Mouse (Mus musculus) midbrain, embryonic 15.5 days (tissue): ENCODE data around the gene Adk. TPM values are rescaled to one million over a fixed set of nuclear protein-coding genes. Genes with fewer than 3 reads are reported as not detected.

ENCODE experiments used
- ATAC-seq: fragments of 200-750 bp; cut with Nextera tagmentation; replicated peaks from 2 replicates; pipeline ENCODE4 v1.8.0; 2017; ENCODE audit warnings: moderate TSS enrichment
- H3K27ac ChIP-seq: fragments of 300-500 bp; sonication (generic); 2 replicates; pipeline ENCODE4 v1.5.1; 2015; ENCODE audit warnings: mild to moderate bottlenecking, inconsistent platforms
- H3K27me3 ChIP-seq: fragments of 300-500 bp; sonication (generic); replicated peaks from 2 replicates; pipeline ENCODE4 v1.6.1; 2015; ENCODE audit warnings: inconsistent platforms
- H3K36me3 ChIP-seq: fragments of 300-500 bp; sonication (generic); replicated peaks from 2 replicates; pipeline ENCODE4 v1.6.1; 2015; ENCODE audit warnings: inconsistent platforms
- H3K4me1 ChIP-seq: fragments of 300-500 bp; sonication (generic); 2 replicates; pipeline ENCODE4 v1.6.1; 2015; ENCODE audit warnings: inconsistent platforms
- H3K4me2 ChIP-seq: fragments of 300-500 bp; sonication (generic); 2 replicates; pipeline ENCODE4 v1.6.1; 2015; ENCODE audit warnings: inconsistent platforms, mild to moderate bottlenecking, moderate library complexity
- H3K4me3 ChIP-seq: fragments of 300-500 bp; sonication (generic); 2 replicates; pipeline ENCODE4 v1.5.1; 2015; ENCODE audit warnings: mild to moderate bottlenecking, inconsistent platforms
- H3K9ac ChIP-seq: fragments of 300-500 bp; sonication (generic); 2 replicates; pipeline ENCODE4 v1.6.1; 2015; ENCODE audit warnings: mild to moderate bottlenecking, inconsistent platforms
- H3K9me3 ChIP-seq: fragments of 300-500 bp; sonication (generic); 2 replicates; pipeline ENCODE4 v1.6.1; 2016; ENCODE audit warnings: inconsistent platforms
- WGBS: fragments of 180-500 bp; shearing (Covaris S2); methylation state at CpG from one replicate; pipeline ENCODE4 v1.1.7; 2015; ENCODE audit warnings: mixed read lengths; 5-methylcytosine and 5-hydroxymethylcytosine counted together
- polyA plus RNA-seq: library from polyadenylated mRNA; unstranded; fragments of >200 nt; fragmentation: Nextera tagmentation; extraction: Ambion mirVana; gene quantifications from 2 replicates; pipeline ENCODE4 v1.2.1, GENCODE M21; 2015

Adk gene
- polyA plus RNA-seq, 1 experiment from 2014 or later = 34.8 TPM

- H3K27ac ChIP-seq = no peak overlapping the region
- no peaks in the 10 kb centered on the region for H3K36me3 ChIP-seq
- no peak for ATAC-seq
- H3K4me1 ChIP-seq = no peaks in the 10 kb centered on the region
- 83% methylated on average over 10 of the region's 10 CpGs for WGBS
- H3K9me3 ChIP-seq = no peaks in the 10 kb centered on the region
- H3K27me3 ChIP-seq = no peaks in the 10 kb centered on the region
- H3K4me3 ChIP-seq = no peak overlapping the region
- H3K9ac ChIP-seq = no peak overlapping the region
- H3K4me2 ChIP-seq = no peak overlapping the region
Observed at GRCm38 (mm10) chr14:21441772-21442533, 389.6 kb downstream of the Adk start.

GRCm38 (mm10) chr14:21452581-21452980 is 400.2 kb downstream of the Adk start:
- H3K4me2 ChIP-seq = no peak overlapping the region
- H3K9ac ChIP-seq = no peak overlapping the region
- H3K36me3 ChIP-seq = no peaks in the 10 kb centered on the region
- no peak overlapping the region for H3K27ac ChIP-seq
- 68% methylated on average over 4 of the region's 4 CpGs for WGBS
- no peaks in the 10 kb centered on the region for H3K4me1 ChIP-seq
- H3K4me3 ChIP-seq = no peak overlapping the region
- no peaks in the 10 kb centered on the region for H3K27me3 ChIP-seq
- H3K9me3 ChIP-seq = no peaks in the 10 kb centered on the region
- no peak for ATAC-seq

GRCm38 (mm10) chr14:21453896-21454295 is 401.5 kb downstream of the Adk start:
- Histone ChIP-seq H3K36me3 (no peaks in the 10 kb centered on the region), H3K9me3 (no peaks in the 10 kb centered on the region), H3K9ac (no peak overlapping the region), H3K27me3 (no peaks in the 10 kb centered on the region), H3K4me3 (no peak overlapping the region), H3K27ac (no peak overlapping the region), H3K4me2 (no peak overlapping the region), H3K4me1 (no peaks in the 10 kb centered on the region)
- 88% methylated on average over 2 of the region's 2 CpGs for WGBS
- ATAC-seq = no peak

GRCm38 (mm10) chr14:21455654-21456350 is 403.4 kb downstream of the Adk start:
- H3K36me3 ChIP-seq = no peaks in the 10 kb centered on the region
- no peaks in the 10 kb centered on the region for H3K27me3 ChIP-seq
- no peak overlapping the region for H3K27ac ChIP-seq
- no peak overlapping the region for H3K9ac ChIP-seq
- no peaks in the 10 kb centered on the region for H3K4me1 ChIP-seq
- ATAC-seq = no peak
- no peak overlapping the region for H3K4me2 ChIP-seq
- no peak overlapping the region for H3K4me3 ChIP-seq
- 93% methylated on average over 7 of the region's 7 CpGs for WGBS
- no peaks in the 10 kb centered on the region for H3K9me3 ChIP-seq

GRCm38 (mm10) chr14:21456526-21456925 is 404.2 kb downstream of the Adk start:
- no peaks in the 10 kb centered on the region for H3K36me3 ChIP-seq
- no peak overlapping the region for H3K4me3 ChIP-seq
- no peaks in the 10 kb centered on the region for H3K27me3 ChIP-seq
- H3K4me2 ChIP-seq = no peak overlapping the region
- H3K9ac ChIP-seq = no peak overlapping the region
- no peaks in the 10 kb centered on the region for H3K4me1 ChIP-seq
- ATAC-seq = no peak
- no peaks in the 10 kb centered on the region for H3K9me3 ChIP-seq
- H3K27ac ChIP-seq = no peak overlapping the region

GRCm38 (mm10) chr14:21457876-21458275 is 405.5 kb downstream of the Adk start:
- no peaks in the 10 kb centered on the region for H3K36me3 ChIP-seq
- H3K27me3 ChIP-seq = no peaks in the 10 kb centered on the region
- ATAC-seq = no peak
- WGBS = 66% methylated on average over 5 of the region's 5 CpGs
- no peak overlapping the region for H3K27ac ChIP-seq
- no peak overlapping the region for H3K4me2 ChIP-seq
- no peak overlapping the region for H3K9ac ChIP-seq
- no peaks in the 10 kb centered on the region for H3K9me3 ChIP-seq
- no peaks in the 10 kb centered on the region for H3K4me1 ChIP-seq
- no peak overlapping the region for H3K4me3 ChIP-seq

GRCm38 (mm10) chr14:21458696-21459095 is 406.3 kb downstream of the Adk start:
- Histone ChIP-seq H3K27ac (no peak overlapping the region), H3K9ac (no peak overlapping the region), H3K9me3 (no peaks in the 10 kb centered on the region), H3K27me3 (no peaks in the 10 kb centered on the region), H3K4me2 (no peak overlapping the region), H3K36me3 (no peaks in the 10 kb centered on the region), H3K4me1 (no peaks in the 10 kb centered on the region), H3K4me3 (no peak overlapping the region)
- no peak for ATAC-seq
- 72% methylated on average over 7 of the region's 7 CpGs for WGBS

GRCm38 (mm10) chr14:21459163-21459562 is 406.8 kb downstream of the Adk start:
- H3K4me2 ChIP-seq = no peak overlapping the region
- no peaks in the 10 kb centered on the region for H3K36me3 ChIP-seq
- ATAC-seq = no peak
- no peak overlapping the region for H3K4me3 ChIP-seq
- H3K9me3 ChIP-seq = no peaks in the 10 kb centered on the region
- no peaks in the 10 kb centered on the region for H3K27me3 ChIP-seq
- H3K9ac ChIP-seq = no peak overlapping the region
- 82% methylated on average over 4 of the region's 4 CpGs for WGBS
- no peaks in the 10 kb centered on the region for H3K4me1 ChIP-seq
- H3K27ac ChIP-seq = no peak overlapping the region

GRCm38 (mm10) chr14:21462398-21462797 is 410.0 kb downstream of the Adk start:
- 90% methylated on average over 3 of the region's 3 CpGs for WGBS
- no peak overlapping the region for H3K4me2 ChIP-seq
- H3K36me3 ChIP-seq = no peaks in the 10 kb centered on the region
- no peak overlapping the region for H3K27ac ChIP-seq
- no peaks in the 10 kb centered on the region for H3K4me1 ChIP-seq
- ATAC-seq = no peak
- H3K27me3 ChIP-seq = no peaks in the 10 kb centered on the region
- no peak overlapping the region for H3K4me3 ChIP-seq
- H3K9me3 ChIP-seq = no peaks in the 10 kb centered on the region
- no peak overlapping the region for H3K9ac ChIP-seq

GRCm38 (mm10) chr14:21463117-21463712 is 410.8 kb downstream of the Adk start:
- no peak for ATAC-seq
- H3K9ac ChIP-seq = no peak overlapping the region
- H3K4me1 ChIP-seq = no peaks in the 10 kb centered on the region
- no peak overlapping the region for H3K27ac ChIP-seq
- H3K4me3 ChIP-seq = no peak overlapping the region
- no peak overlapping the region for H3K4me2 ChIP-seq
- H3K36me3 ChIP-seq = no peaks in the 10 kb centered on the region
- 91% methylated on average over 9 of the region's 9 CpGs for WGBS
- no peaks in the 10 kb centered on the region for H3K27me3 ChIP-seq
- no peaks in the 10 kb centered on the region for H3K9me3 ChIP-seq

GRCm38 (mm10) chr14:21470386-21470785 is 418.0 kb downstream of the Adk start:
- Histone ChIP-seq H3K4me3 (no peak overlapping the region), H3K4me1 (no peaks in the 10 kb centered on the region), H3K9me3 (no peaks in the 10 kb centered on the region), H3K27me3 (no peaks in the 10 kb centered on the region), H3K9ac (no peak overlapping the region), H3K4me2 (no peak overlapping the region), H3K36me3 (no peaks in the 10 kb centered on the region), H3K27ac (no peak overlapping the region)
- WGBS = 91% methylated on average over 5 of the region's 5 CpGs
- ATAC-seq = no peak

GRCm38 (mm10) chr14:21471975-21472374 is 419.6 kb downstream of the Adk start:
- Histone ChIP-seq H3K4me3 (no peak overlapping the region), H3K27me3 (no peaks in the 10 kb centered on the region), H3K4me1 (no peaks in the 10 kb centered on the region), H3K27ac (no peak overlapping the region), H3K4me2 (no peak overlapping the region), H3K36me3 (no peaks in the 10 kb centered on the region), H3K9me3 (no peaks in the 10 kb centered on the region), H3K9ac (no peak overlapping the region)
- ATAC-seq = no peak
- WGBS = 86% methylated on average over 2 of the region's 2 CpGs
